Mouse (Mus musculus) ES-Bruce4 (cell line): Measurements from ENCODE around the gene Tmc1. TPM values are rescaled to one million over a fixed set of nuclear protein-coding genes. Genes with fewer than 3 reads are reported as not detected.

Experiments
- H3K27ac ChIP-seq: 2 replicates; pipeline ENCODE4 v1.5.1; 2012; ENCODE audit warnings: low read length, inconsistent platforms; ENCODE audit not compliant: insufficient read depth
- H3K27me3 ChIP-seq: 2 replicates; pipeline ENCODE4 v1.6.1; 2012; ENCODE audit warnings: mild to moderate bottlenecking, low read length, inconsistent platforms; ENCODE audit not compliant: control insufficient read depth, poor library complexity, insufficient read depth, severe bottlenecking
- H3K36me3 ChIP-seq: 2 replicates; pipeline ENCODE4 v1.6.1; 2012; ENCODE audit warnings: inconsistent platforms, mild to moderate bottlenecking, low read length, moderate library complexity; ENCODE audit not compliant: control insufficient read depth, poor library complexity, insufficient read depth, severe bottlenecking
- H3K4me1 ChIP-seq: one replicate; pipeline ENCODE4 v1.8.1; 2011; ENCODE audit warnings: low read length; ENCODE audit not compliant: control insufficient read depth, insufficient read depth
- H3K4me3 ChIP-seq: 2 replicates; pipeline ENCODE4 v1.5.1; 2011; ENCODE audit warnings: low read depth, mild to moderate bottlenecking, low read length
- H3K9ac ChIP-seq: 2 replicates; pipeline ENCODE4 v1.6.1; 2012; ENCODE audit warnings: low read depth, mild to moderate bottlenecking, inconsistent platforms; ENCODE audit not compliant: poor library complexity, severe bottlenecking
- H3K9me3 ChIP-seq: replicated peaks from 2 replicates; pipeline ENCODE4 v1.6.1; 2012; ENCODE audit warnings: mild to moderate bottlenecking, low read length, inconsistent platforms; ENCODE audit not compliant: control insufficient read depth, poor library complexity, insufficient read depth, severe bottlenecking
- CTCF ChIP-seq: IDR thresholded peaks from one replicate; pipeline ENCODE4 v1.8.1; 2011; ENCODE audit warnings: low read depth, low read length
- EP300 ChIP-seq: IDR thresholded peaks from 2 replicates; pipeline ENCODE4 v1.6.1; 2011; ENCODE audit warnings: low read depth, low read length; ENCODE audit not compliant: insufficient read depth
- POLR2A ChIP-seq: IDR thresholded peaks from one replicate; pipeline ENCODE4 v1.8.1; 2011; ENCODE audit warnings: low read length; ENCODE audit not compliant: insufficient read depth
- polyA plus RNA-seq: library from polyadenylated mRNA; stranded (reverse); fragments of >200 nt; gene quantifications from 2 replicates; pipeline ENCODE4 v1.2.4, GENCODE M21; 2011; ENCODE audit warnings: low read depth; ENCODE audit not compliant: missing spikeins, insufficient read depth, insufficient read length

Tmc1 gene
- polyA plus RNA-seq: 0.37 TPM in 1 of 2 replicates, not detected in the other

GRCm38 (mm10) chr19:20953874-20954273, at the start of gene Tmc1:
TSS of gene Tmc1 (minus strand) at chr19:20954202.
- Histone ChIP-seq H3K27ac (no peak within 1 kb of the TSS), H3K4me3 (no peak within 1 kb of the TSS), H3K36me3 (no peaks in the 10 kb centered on the region), H3K4me1 (no peaks in the 10 kb centered on the region), H3K27me3 (no peaks in the 10 kb centered on the region), H3K9ac (no peak within 1 kb of the TSS), H3K9me3 (peaks cover 23% of the 10 kb centered on the region)
- TF ChIP-seq EP300 (no peak), POLR2A (no peak), CTCF (no peak)

GRCm38 (mm10) chr19:21001552-21001951, 47.5 kb upstream of the Tmc1 start:
- H3K4me3 ChIP-seq: no peak overlapping the region
- no peaks in the 10 kb centered on the region for H3K4me1 ChIP-seq
- TF ChIP-seq EP300 (no peak), CTCF (no peak), POLR2A (no peak)

DNA sequence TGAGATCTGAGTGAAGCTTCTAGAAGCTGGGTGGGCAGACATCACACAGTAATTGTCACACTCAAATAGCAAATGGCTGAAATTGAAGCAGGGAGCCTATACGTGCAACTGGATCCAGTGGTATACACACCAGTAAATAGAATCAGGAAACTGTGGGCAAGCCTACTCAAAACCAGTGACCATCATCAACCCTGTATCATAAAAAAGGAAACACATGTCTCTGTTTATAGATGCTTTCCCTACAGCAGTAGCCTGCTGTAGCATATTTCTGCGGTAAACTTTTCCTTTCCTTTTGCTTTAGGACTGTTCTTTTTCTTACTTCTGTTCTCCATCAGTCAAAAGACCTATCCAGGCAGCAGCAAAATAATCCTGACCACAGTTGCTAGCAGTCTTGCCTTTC, 25.2 kb upstream of the Tmc1 start:
- TF ChIP-seq CTCF (no peak), POLR2A (no peak), EP300 (no peak)
- Histone ChIP-seq H3K36me3 (no peaks in the 10 kb centered on the region), H3K27me3 (no peaks in the 10 kb centered on the region), H3K9ac (no peak overlapping the region), H3K4me1 (peaks cover 2% of the 10 kb centered on the region), H3K9me3 (no peaks in the 10 kb centered on the region), H3K27ac (no peak overlapping the region), H3K4me3 (no peak overlapping the region)

More at GRCm38 (mm10) chr19:21001552-21001951, 47.5 kb upstream of the Tmc1 start:
- Histone ChIP-seq H3K9me3 (no peaks in the 10 kb centered on the region), H3K36me3 (no peaks in the 10 kb centered on the region), H3K27ac (no peak overlapping the region), H3K27me3 (no peaks in the 10 kb centered on the region), H3K9ac (no peak overlapping the region)

GRCm38 (mm10) chr19:20978148-20978547, 24.1 kb upstream of the Tmc1 start:
- peak overlapping the region; percentile 80 for H3K27ac ChIP-seq

GRCm38 (mm10) chr19:20971926-20972325, 17.9 kb upstream of the Tmc1 start:
- no peaks in the 10 kb centered on the region for H3K36me3 ChIP-seq
- H3K9ac ChIP-seq: no peak overlapping the region
- H3K27ac ChIP-seq: no peak overlapping the region
- H3K4me1 ChIP-seq: no peaks in the 10 kb centered on the region
- H3K27me3 ChIP-seq: no peaks in the 10 kb centered on the region
- no peak overlapping the region for H3K4me3 ChIP-seq
- peaks cover 14% of the 10 kb centered on the region for H3K9me3 ChIP-seq
- TF ChIP-seq CTCF (no peak), EP300 (no peak), POLR2A (no peak)

More at GRCm38 (mm10) chr19:20978148-20978547, 24.1 kb upstream of the Tmc1 start:
- no peaks in the 10 kb centered on the region for H3K27me3 ChIP-seq
- no peak overlapping the region for H3K9ac ChIP-seq
- peaks cover 2% of the 10 kb centered on the region for H3K4me1 ChIP-seq
- no peak overlapping the region for H3K4me3 ChIP-seq
- no peaks in the 10 kb centered on the region for H3K9me3 ChIP-seq
- H3K36me3 ChIP-seq: no peaks in the 10 kb centered on the region
- no peak for TF ChIP-seq EP300
- TF ChIP-seq POLR2A: no peak
- no peak for TF ChIP-seq CTCF

GRCm38 (mm10) chr19:20954815-20955214, 813 bp upstream of the Tmc1 start:
- peaks cover 23% of the 10 kb centered on the region for H3K9me3 ChIP-seq
- H3K27ac ChIP-seq: no peak overlapping the region
- H3K9ac ChIP-seq: no peak overlapping the region
- TF ChIP-seq POLR2A: no peak
- no peak for TF ChIP-seq CTCF
- TF ChIP-seq EP300: no peak
- no peaks in the 10 kb centered on the region for H3K36me3 ChIP-seq
- no peak overlapping the region for H3K4me3 ChIP-seq
- no peaks in the 10 kb centered on the region for H3K27me3 ChIP-seq
- no peaks in the 10 kb centered on the region for H3K4me1 ChIP-seq

- Histone ChIP-seq H3K27me3 (no peaks in the 10 kb centered on the region), H3K27ac (no peak overlapping the region), H3K36me3 (no peaks in the 10 kb centered on the region), H3K9me3 (no peaks in the 10 kb centered on the region), H3K9ac (no peak overlapping the region), H3K4me3 (no peak overlapping the region), H3K4me1 (no peaks in the 10 kb centered on the region)
- TF ChIP-seq EP300 (no peak), POLR2A (no peak)
These were observed 9.6 kb downstream of the Tmc1 start for GRCm38 (mm10) chr19:20944446-20944845.
